Mouse (Mus musculus): ENCODE data around the gene Smim5. TPM values are rescaled to one million over a fixed set of nuclear protein-coding genes. Genes with fewer than 3 reads are reported as not detected.

The Smim5 gene
- polyA plus RNA-seq, 1 experiment = not detected

DNA sequence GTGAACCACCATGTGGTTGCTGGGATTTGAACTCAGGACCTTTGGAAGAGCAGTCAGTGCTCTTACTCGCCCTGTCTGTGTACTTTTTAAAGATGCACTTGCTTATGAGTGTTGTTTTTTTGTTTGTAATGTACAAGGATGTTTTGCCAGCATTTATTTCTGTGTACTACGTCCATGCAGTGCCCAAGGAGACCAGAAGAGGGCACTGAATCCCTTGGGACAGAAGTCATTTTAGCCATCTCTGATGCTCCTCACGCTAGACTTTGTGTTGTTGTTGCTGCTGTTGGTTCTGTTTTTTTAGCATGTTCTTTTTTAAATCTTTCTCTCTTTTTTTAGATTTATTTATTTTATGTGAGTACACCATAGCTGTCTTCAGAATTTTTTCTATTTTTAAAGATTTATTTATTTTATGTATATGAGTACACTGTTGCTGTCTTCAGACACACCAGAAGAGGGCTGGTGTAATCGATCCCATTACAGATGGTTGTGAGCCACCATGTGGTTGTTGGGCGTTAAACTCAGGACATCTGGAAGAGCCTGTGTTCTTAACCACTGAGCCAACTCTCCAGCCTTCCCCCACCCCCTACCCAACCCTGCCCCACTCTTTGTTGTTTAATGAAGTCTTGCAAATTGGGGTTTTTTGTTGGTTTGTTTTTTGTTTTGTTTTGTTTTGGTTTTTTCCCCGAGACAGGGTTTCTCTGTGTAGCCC is 20.5 kb downstream of the Smim5 start:
- no peak overlapping the region for H3K27ac ChIP-seq (ENCODE audit: insufficient read depth, low read depth, low read length)
- H3K4me3 ChIP-seq (ENCODE audit: insufficient read depth, low read length) = no peak overlapping the region
- H3K4me1 ChIP-seq (ENCODE audit: control insufficient read depth, insufficient read depth, low read length) = no peaks in the 10 kb centered on the region
- TF ChIP-seq POLR2A (IDR thresholded peaks at IDR 0.05; ENCODE audit: borderline replicate concordance, low read depth, low read length) (no peak), CTCF (IDR thresholded peaks at IDR 0.05; ENCODE audit: low read depth, low read length) (0 out of 2 replicates have a peak, but pooled peaks have one; percentile 18)

DNA sequence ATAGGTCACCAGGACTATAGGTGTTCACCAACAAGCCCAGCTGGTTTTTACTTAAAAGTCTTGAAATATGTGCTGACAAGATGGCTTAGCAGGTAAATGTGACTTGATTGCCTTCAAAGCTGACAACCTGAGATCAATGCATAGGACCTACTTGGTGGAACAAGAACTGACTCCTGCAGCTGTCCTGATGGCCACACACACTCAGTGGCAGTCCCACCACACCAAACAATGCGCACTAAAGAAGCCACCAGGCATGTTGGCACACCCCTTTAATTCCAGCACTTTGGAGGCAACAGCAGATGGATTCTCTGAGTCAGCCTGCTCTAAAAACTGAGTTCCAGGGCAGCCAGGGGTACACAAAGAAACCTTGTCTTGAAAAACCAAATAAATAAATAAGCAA is 22.2 kb downstream of the Smim5 start:
- H3K27ac ChIP-seq (ENCODE audit: insufficient read depth, low read depth, low read length) = no peak overlapping the region
- H3K4me1 ChIP-seq (ENCODE audit: control insufficient read depth, insufficient read depth, low read length) = no peaks in the 10 kb centered on the region
- TF ChIP-seq POLR2A (IDR thresholded peaks at IDR 0.05; ENCODE audit: borderline replicate concordance, low read depth, low read length) = no peak
- no peak for TF ChIP-seq CTCF (IDR thresholded peaks at IDR 0.05; ENCODE audit: low read depth, low read length)
- H3K4me3 ChIP-seq (ENCODE audit: insufficient read depth, low read length) = no peak overlapping the region

DNA sequence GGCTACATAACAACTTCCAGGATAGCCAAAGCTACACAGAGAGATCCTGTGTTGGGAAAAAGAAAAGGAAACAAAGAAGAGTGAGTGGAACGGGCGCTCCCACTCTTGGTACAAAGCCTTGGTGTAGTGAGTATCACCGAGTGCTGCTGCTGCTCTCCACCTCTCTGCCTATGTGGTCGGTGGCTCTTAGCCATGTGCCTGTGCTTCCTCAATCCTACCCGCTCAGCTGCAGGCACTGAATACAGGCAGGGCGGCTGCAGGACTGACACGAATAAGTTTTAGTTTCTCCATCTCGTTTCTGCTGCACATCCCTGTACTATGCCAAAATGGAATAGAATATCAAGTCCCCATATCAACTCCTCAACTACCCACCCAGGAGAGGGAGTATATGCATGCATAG is 29.3 kb downstream of the Smim5 start:
- peaks cover 15% of the 10 kb centered on the region for H3K4me1 ChIP-seq (ENCODE audit: control insufficient read depth, insufficient read depth, low read length)
- H3K27ac ChIP-seq (ENCODE audit: insufficient read depth, low read depth, low read length) = peak overlapping the region; percentile 56
- TF ChIP-seq POLR2A (IDR thresholded peaks at IDR 0.05; ENCODE audit: borderline replicate concordance, low read depth, low read length) (no peak), CTCF (IDR thresholded peaks at IDR 0.05; ENCODE audit: low read depth, low read length) (no peak)
- H3K4me3 ChIP-seq (ENCODE audit: insufficient read depth, low read length) = no peak overlapping the region

DNA sequence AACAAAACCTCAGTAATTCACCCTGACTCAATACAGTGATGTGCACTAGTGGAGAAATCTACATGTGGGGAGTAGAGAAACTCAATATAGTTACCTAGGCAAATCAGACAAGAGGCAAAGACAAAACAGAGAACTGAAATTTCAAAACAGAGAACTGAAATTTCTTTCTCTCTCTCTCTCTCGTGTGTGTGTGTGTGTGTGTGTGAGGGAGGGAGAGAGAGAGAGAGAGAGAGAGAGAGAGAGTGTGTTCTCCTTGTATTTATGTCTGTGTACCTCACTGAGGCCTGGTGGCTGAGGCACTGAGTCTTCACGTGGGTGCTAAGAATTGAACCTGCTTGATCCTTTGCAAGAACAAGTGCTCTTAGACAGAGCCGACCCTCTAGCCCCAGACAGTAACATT is 30.1 kb downstream of the Smim5 start:
- H3K4me3 ChIP-seq (ENCODE audit: insufficient read depth, low read length) = no peak overlapping the region
- TF ChIP-seq CTCF (IDR thresholded peaks at IDR 0.05; ENCODE audit: low read depth, low read length) (no peak), POLR2A (IDR thresholded peaks at IDR 0.05; ENCODE audit: borderline replicate concordance, low read depth, low read length) (no peak)
- peak overlapping the region; percentile 61 for H3K27ac ChIP-seq (ENCODE audit: insufficient read depth, low read depth, low read length)
- peaks cover 19% of the 10 kb centered on the region for H3K4me1 ChIP-seq (ENCODE audit: control insufficient read depth, insufficient read depth, low read length)

DNA sequence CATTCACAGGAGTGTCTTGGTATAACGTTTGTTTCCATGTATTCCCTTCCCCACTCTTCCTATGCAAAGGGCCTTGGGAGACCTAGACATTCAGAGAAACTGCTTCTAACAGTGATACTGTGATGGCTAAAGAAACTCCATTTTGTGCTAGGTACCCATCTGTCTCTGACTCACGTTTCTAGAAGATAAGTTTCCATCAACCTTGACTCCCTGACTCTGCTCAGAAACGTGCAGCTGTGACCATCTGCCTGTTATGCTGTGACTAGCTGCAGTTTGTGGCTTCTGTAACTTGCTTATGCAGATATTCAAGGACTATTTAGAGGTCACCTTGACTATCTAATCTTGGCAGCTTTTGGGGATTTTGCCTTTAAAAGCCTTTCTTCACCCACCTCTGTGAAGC is 31.5 kb downstream of the Smim5 start:
- no peak overlapping the region for H3K4me3 ChIP-seq (ENCODE audit: insufficient read depth, low read length)
- peaks cover 22% of the 10 kb centered on the region for H3K4me1 ChIP-seq (ENCODE audit: control insufficient read depth, insufficient read depth, low read length)
- H3K27ac ChIP-seq (ENCODE audit: insufficient read depth, low read depth, low read length) = no peak overlapping the region
- TF ChIP-seq CTCF (IDR thresholded peaks at IDR 0.05; ENCODE audit: low read depth, low read length) = no peak
- no peak for TF ChIP-seq POLR2A (IDR thresholded peaks at IDR 0.05; ENCODE audit: borderline replicate concordance, low read depth, low read length)

DNA sequence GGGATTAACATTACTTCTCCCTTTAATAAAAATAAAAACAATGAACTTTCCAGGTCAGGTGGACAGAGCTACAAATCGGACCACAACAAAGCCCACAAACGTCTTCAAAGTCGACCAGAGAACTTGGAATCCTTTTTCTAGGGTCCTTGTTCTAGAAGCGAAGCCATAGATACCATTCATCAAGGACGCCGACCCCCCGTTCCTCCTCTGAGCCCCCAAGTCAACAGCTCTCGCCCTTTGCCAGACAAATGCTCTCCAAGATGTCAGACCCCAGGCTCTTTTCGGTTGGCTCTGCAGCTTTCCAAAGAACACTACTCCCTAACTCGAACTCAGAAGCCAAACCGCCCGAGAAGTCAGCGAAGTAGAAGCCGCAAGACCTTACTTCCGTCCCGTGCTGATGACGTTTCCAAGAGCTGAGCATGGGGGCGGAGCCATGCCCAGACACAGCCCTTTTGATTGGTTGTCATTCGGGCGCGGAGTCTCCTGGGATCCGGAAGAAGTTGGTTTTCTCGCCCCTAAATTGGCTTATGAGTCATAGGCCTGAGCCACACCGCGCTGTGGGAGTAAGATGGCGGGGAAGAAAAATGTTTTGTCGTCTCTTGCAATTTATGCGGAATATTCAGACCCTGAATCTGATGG is 33.5 kb downstream of the Smim5 start, which contains the start of the genes Sap30bp and Recql5:
Sap30bp (plus strand) TSS at position 175 of the 639 bp plus-strand sequence.
Recql5 (minus strand) TSS at position 370 of the 639 bp plus-strand sequence.
- no peak for TF ChIP-seq CTCF (IDR thresholded peaks at IDR 0.05; ENCODE audit: low read depth, low read length)
- TF ChIP-seq POLR2A (IDR thresholded peaks at IDR 0.05; ENCODE audit: borderline replicate concordance, low read depth, low read length) = 0 out of 2 replicates have a peak, but pooled peaks have one; percentile 42
- Histone ChIP-seq H3K4me3 (ENCODE audit: insufficient read depth, low read length) (peak within 1 kb of the TSS; percentile 95), H3K27ac (ENCODE audit: insufficient read depth, low read depth, low read length) (0 out of 2 replicates have a peak within 1 kb of the TSS, but pooled peaks have one; percentile 18), H3K4me1 (ENCODE audit: control insufficient read depth, insufficient read depth, low read length) (peaks cover 22% of the 10 kb centered on the region)

DNA sequence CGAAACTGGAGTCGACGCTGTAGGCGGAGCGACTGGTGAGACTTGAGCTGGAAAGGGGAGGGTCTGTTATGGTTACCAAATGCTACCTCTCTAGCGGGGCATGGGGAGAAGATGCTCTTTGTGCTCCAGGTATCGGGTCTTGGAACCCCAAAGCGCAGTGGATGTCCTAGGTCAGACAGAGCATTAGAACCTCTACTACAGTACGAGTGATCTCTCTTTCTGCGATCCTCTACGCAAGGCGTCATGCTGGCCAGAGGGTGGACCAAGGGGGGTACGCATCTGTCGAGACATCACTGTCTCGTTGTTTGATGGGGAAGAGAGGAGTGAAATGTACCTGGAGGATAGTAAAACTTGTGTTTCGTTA is 34.0 kb downstream of the Smim5 start:
- H3K4me1 ChIP-seq (ENCODE audit: control insufficient read depth, insufficient read depth, low read length) = peaks cover 19% of the 10 kb centered on the region

DNA sequence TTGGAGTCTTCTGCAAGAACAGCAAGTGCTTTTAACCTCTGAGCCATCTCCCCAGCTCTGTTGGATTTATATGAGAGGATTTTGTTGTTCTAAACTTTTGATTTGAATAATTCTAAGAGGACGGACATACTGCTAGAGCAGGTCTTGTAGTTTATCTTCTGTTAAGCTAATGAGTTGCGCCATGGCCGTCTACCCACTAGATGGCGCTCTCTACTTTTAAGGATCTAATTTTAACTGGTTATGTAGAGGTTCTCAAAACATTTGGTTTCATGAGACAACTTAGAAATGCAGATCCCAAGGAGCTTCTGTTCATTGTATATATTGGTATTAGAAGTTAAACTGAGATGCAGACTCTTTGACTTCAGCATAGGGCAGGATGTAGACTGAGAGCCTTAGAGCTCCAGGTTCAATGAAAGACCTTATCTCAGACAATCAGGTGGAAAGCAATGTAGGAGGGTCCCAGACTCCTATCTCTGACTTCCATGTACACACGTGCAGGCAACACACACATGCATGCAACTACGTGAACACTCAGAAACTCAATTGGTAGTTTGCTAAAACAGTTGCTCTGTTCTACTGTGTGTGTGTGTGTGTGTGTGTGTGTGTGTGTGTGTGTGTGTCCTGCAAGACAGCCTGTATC is 40.0 kb downstream of the Smim5 start:
- Histone ChIP-seq H3K27ac (ENCODE audit: insufficient read depth, low read depth, low read length) (no peak overlapping the region), H3K4me1 (ENCODE audit: control insufficient read depth, insufficient read depth, low read length) (peaks cover 3% of the 10 kb centered on the region), H3K4me3 (ENCODE audit: insufficient read depth, low read length) (no peak overlapping the region)
- TF ChIP-seq POLR2A (IDR thresholded peaks at IDR 0.05; ENCODE audit: borderline replicate concordance, low read depth, low read length) (no peak), CTCF (IDR thresholded peaks at IDR 0.05; ENCODE audit: low read depth, low read length) (no peak)

More for the DNA sequence above, 34.0 kb downstream of the Smim5 start:
- H3K4me3 ChIP-seq (ENCODE audit: insufficient read depth, low read length) = peak overlapping the region; percentile 85
- TF ChIP-seq CTCF (IDR thresholded peaks at IDR 0.05; ENCODE audit: low read depth, low read length) (no peak), POLR2A (IDR thresholded peaks at IDR 0.05; ENCODE audit: borderline replicate concordance, low read depth, low read length) (no peak)
- no peak overlapping the region for H3K27ac ChIP-seq (ENCODE audit: insufficient read depth, low read depth, low read length)

DNA sequence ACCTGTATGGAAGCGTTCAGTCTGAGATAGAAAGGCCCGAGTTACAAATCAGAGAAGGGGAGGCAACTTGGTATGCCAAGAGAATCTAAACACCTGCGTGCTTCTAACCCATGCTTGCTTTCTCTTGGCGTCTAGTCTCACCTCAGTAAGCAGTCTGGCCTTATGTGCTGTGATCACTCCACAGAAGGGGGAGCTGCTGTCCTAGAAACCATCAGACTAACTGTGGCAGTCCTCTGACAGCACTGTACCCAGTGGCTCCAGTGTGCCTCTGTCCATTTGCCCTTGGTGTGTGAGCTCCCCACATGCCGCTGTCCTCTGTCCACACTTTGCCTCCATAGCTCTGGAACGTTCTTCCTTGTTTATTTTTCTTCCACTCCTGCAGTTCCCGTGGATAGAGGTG is 42.2 kb downstream of the Smim5 start:
- H3K4me1 ChIP-seq (ENCODE audit: control insufficient read depth, insufficient read depth, low read length) = no peaks in the 10 kb centered on the region
- TF ChIP-seq POLR2A (IDR thresholded peaks at IDR 0.05; ENCODE audit: borderline replicate concordance, low read depth, low read length) (no peak), CTCF (IDR thresholded peaks at IDR 0.05; ENCODE audit: low read depth, low read length) (no peak)
- H3K4me3 ChIP-seq (ENCODE audit: insufficient read depth, low read length) = no peak overlapping the region
- no peak overlapping the region for H3K27ac ChIP-seq (ENCODE audit: insufficient read depth, low read depth, low read length)

DNA sequence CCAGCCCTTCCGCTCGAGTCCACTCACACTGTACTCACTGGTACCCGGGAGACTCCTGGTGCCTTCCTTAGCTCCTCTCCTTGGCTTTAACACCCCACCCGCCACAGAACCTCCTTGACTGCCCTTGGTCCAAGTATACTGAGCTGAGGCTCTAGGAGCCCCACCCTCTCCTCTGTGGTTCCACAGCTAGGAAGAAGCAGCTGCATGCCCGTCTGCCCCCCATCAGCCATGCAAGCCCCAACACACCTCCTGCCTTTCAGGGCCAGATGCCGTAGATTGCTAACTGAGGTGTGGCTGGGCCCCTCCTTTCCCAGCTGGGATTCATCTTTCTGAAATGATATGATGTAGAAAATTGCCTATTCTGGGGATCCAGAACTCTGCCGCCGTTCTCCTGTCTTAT is 45.5 kb downstream of the Smim5 start:
- no peak for TF ChIP-seq POLR2A (IDR thresholded peaks at IDR 0.05; ENCODE audit: borderline replicate concordance, low read depth, low read length)
- TF ChIP-seq CTCF (IDR thresholded peaks at IDR 0.05; ENCODE audit: low read depth, low read length) = no peak
- Histone ChIP-seq H3K4me1 (ENCODE audit: control insufficient read depth, insufficient read depth, low read length) (no peaks in the 10 kb centered on the region), H3K4me3 (ENCODE audit: insufficient read depth, low read length) (no peak overlapping the region)

More for the DNA sequence above, 45.5 kb downstream of the Smim5 start:
- no peak overlapping the region for H3K27ac ChIP-seq (ENCODE audit: insufficient read depth, low read depth, low read length)

Data from bone marrow macrophage, adult 2 months (primary cell).